In the genomic region with DNA sequence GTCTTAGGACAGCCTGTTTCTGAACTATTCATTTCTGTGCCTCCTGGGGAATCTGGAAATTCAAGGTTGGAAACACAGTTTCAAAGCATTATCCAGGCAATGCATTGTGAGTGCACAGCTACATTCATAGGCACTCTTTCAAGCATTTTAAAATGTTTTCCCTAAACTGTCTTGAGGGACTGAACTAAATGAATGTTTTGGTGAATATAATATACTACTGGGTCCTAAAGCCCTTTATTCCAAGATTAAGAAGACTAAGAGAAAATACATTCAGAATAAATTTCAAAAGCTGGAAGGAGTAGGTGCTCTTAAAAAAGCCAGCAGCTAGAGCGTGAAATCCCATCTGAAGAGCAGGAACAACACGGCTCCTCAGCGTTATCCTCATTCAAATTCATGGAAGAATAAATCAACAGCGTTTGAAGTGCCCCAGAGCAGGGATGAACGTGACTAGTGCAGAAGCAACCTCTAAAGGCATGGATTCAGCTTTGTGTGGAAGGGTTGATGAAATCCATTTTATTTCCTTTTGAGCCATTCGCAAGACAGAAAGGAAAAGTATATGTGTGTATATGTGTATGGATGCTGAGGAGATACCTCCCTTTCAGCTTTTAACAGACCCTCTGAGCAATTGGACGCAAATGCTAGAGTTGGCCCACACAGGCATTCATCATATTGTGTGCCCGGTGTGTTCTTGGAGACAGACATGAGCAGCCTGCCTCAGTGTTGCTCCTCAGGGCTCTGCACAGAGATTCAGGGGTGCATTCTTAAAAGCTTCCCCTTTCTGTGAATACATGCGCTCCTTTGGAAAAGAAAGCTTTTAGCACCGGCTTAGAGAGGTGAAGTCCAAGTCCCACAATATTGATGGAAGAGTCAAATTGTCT, we compare ENCODE assay signal across 18 mouse cellular contexts. TPM values are rescaled to one million over a fixed set of nuclear protein-coding genes. Genes with fewer than 3 reads are reported as not detected.
DNase-seq lines count a peak whose midpoint lies in the region; ATAC-seq and TF ChIP-seq lines count a peak whose summit lies in the region.
"Had no signal": no experiment of that assay in that cellular context is flagged by ENCODE, and none has a peak within 500 bp of the region (broad histone marks: within the 10 kb centered on the region; RNA-seq: fewer than 3 reads in every experiment).

No protein-coding gene starts in this region.

- no peaks in the 10 kb centered on the region for H3K36me3 ChIP-seq in forebrain, embryonic 10.5 days (replicated peaks)
- no peaks in the 10 kb centered on the region for H3K36me3 ChIP-seq in forebrain, postnatal 0 days (ENCODE audit: insufficient read depth)
- H3K36me3 ChIP-seq in midbrain, embryonic 15.5 days (replicated peaks): no peaks in the 10 kb centered on the region

- H3K27ac ChIP-seq in forebrain, embryonic 10.5 days: peak overlapping the region; percentile 58; the same call in 1 of the 2 replicates
- 0 out of 2 replicates have a peak overlapping the region, but pooled peaks have one; percentile 15 for H3K27ac ChIP-seq in forebrain, postnatal 0 days (ENCODE audit: low read depth, low read length)
- peak overlapping the region; percentile 70 for H3K27ac ChIP-seq in midbrain, embryonic 15.5 days

- TF ChIP-seq CTCF in forebrain, postnatal 0 days (IDR thresholded peaks at IDR 0.05; ENCODE audit: low read depth): no peak

- peaks cover 19% of the 10 kb centered on the region for H3K4me1 ChIP-seq in forebrain, embryonic 10.5 days
- H3K4me1 ChIP-seq in forebrain, postnatal 0 days (ENCODE audit: insufficient read depth): peaks cover 7% of the 10 kb centered on the region; the same call in 1 of the 2 replicates
- peaks cover 16% of the 10 kb centered on the region for H3K4me1 ChIP-seq in midbrain, embryonic 15.5 days

- 66% methylated on average over 10 of the region's 10 CpGs for WGBS in forebrain, embryonic 10.5 days
- 34% methylated on average over 10 of the region's 10 CpGs for WGBS in forebrain, postnatal 0 days
- WGBS in midbrain, embryonic 15.5 days: 16% methylated on average over 10 of the region's 10 CpGs

- ATAC-seq in forebrain, postnatal 0 days: peak; percentile 60
- ATAC-seq in midbrain, embryonic 15.5 days (replicated peaks): peak; percentile 93
- ATAC-seq: activated CD4-positive, CD25-positive, alpha-beta regulatory T cell, adult 4 months; CD4-positive, CD25-positive, alpha-beta regulatory T cell, adult 4 months had no signal

- no peak overlapping the region for H3K4me3 ChIP-seq in forebrain, embryonic 10.5 days
- no peak overlapping the region for H3K4me3 ChIP-seq in forebrain, postnatal 0 days (ENCODE audit: low read depth, low read length)
- H3K4me3 ChIP-seq in midbrain, embryonic 15.5 days: no peak overlapping the region

- H3K9me3 ChIP-seq in forebrain, embryonic 10.5 days: no peaks in the 10 kb centered on the region
- H3K9me3 ChIP-seq in forebrain, postnatal 0 days (ENCODE audit: low read length): no peaks in the 10 kb centered on the region
- no peaks in the 10 kb centered on the region for H3K9me3 ChIP-seq in midbrain, embryonic 15.5 days

- H3K9ac ChIP-seq in forebrain, postnatal 0 days: no peak overlapping the region
- H3K9ac ChIP-seq in midbrain, embryonic 15.5 days: no peak overlapping the region

- no peak overlapping the region; the same call in 1 of the 2 replicates for H3K4me2 ChIP-seq in forebrain, postnatal 0 days (ENCODE audit: low read depth)
- peak overlapping the region; percentile 3; the same call in 1 of the 2 replicates for H3K4me2 ChIP-seq in midbrain, embryonic 15.5 days

- no peaks in the 10 kb centered on the region for H3K27me3 ChIP-seq in forebrain, embryonic 10.5 days (ENCODE audit: poor library complexity, severe bottlenecking)
- no peaks in the 10 kb centered on the region for H3K27me3 ChIP-seq in forebrain, postnatal 0 days (ENCODE audit: insufficient read depth, low read length)
- no peaks in the 10 kb centered on the region for H3K27me3 ChIP-seq in midbrain, embryonic 15.5 days (replicated peaks)

- DNase-seq in layer of hippocampus, adult 18-20 months (ENCODE audit: low spot score in 2 of 2): peak; percentile 2 to 35
- no peak for DNase-seq in layer of hippocampus, adult 11-12 months (ENCODE audit: low spot score)
- no peak for DNase-seq in forebrain, embryonic 10.5 days (ENCODE audit: extremely low spot score, low spot score)
- DNase-seq in forebrain, postnatal 0 days: peak; percentile 35
- DNase-seq in lung, postnatal 10 days: no peak
- no peak for DNase-seq in spleen, postnatal 10 days (ENCODE audit: low spot score in 2 of 2)
- no peak for DNase-seq in thymus, postnatal 25 days
- DNase-seq: cerebellum, adult 8-10 months; heart, adult 11 months; kidney, adult 9 months; lung, adult 18-20 months had no signal

RNA-seq across cellular contexts. Expression of a gene that starts 30.2 kb away (rescaled TPM):
- total RNA-seq in layer of hippocampus, adult 18-20 months (2021): 10 to 100 TPM; 37.8 to 39.7 TPM
- 102 and 106 TPM in 2 replicates for polyA plus RNA-seq in forebrain, embryonic 10.5 days (2016; fragmentation: Nextera tagmentation; extraction: Ambion mirVana)
- total RNA-seq in forebrain, postnatal 0 days (2014; rRNA removed): 38.6 and 47.7 TPM in 2 replicates
- 59.2 and 83.1 TPM in 2 replicates for polyA plus RNA-seq in forebrain, postnatal 0 days (2015; fragmentation: Nextera tagmentation; extraction: Ambion mirVana)
- 47.1 and 50.4 TPM in 2 replicates for polyA plus RNA-seq in midbrain, embryonic 15.5 days (2015; fragmentation: Nextera tagmentation; extraction: Ambion mirVana)

RNA-seq across cellular contexts. Expression of a gene that starts 45.7 kb away (rescaled TPM):
- total RNA-seq in layer of hippocampus, adult 18-20 months (2021): under 1 TPM in 1 of 2 experiments, not detected in 1; 0.45 TPM
- 0.15 and 0.27 TPM in 2 replicates for polyA plus RNA-seq in forebrain, embryonic 10.5 days (2016; fragmentation: Nextera tagmentation; extraction: Ambion mirVana)
- total RNA-seq in forebrain, postnatal 0 days (2014; rRNA removed): not detected in 2 replicates
- polyA plus RNA-seq in forebrain, postnatal 0 days (2015; fragmentation: Nextera tagmentation; extraction: Ambion mirVana): 0.15 TPM in 1 of 2 replicates, not detected in the other
- 1.7 and 2.1 TPM in 2 replicates for polyA plus RNA-seq in midbrain, embryonic 15.5 days (2015; fragmentation: Nextera tagmentation; extraction: Ambion mirVana)
- total RNA-seq: hematopoietic stem cell, adult 5-6 weeks; layer of hippocampus, adult 8-10 months; megakaryocyte, adult 5-6 weeks had no signal
- polyA plus RNA-seq: activated CD4-positive, CD25-positive, alpha-beta regulatory T cell, adult 4 months; CD4-positive, CD25-positive, alpha-beta regulatory T cell, adult 4 months; urinary bladder, adult 2 months had no signal

Comparison
In these comparisons a context has a peak if more than half of its experiments do, and no peak if none do; other contexts are left out.
1. DNase-seq: peak in layer of hippocampus, adult 18-20 months (2 of 2) and forebrain, postnatal 0 days (single experiment); none in layer of hippocampus, adult 11-12 months (single experiment), forebrain, embryonic 10.5 days (single experiment), lung, postnatal 10 days (single experiment), spleen, postnatal 10 days (0 of 2) and thymus, postnatal 25 days (single experiment).
2. H3K27ac ChIP-seq: peak in every context shown above with its lines; median percentile 70 in midbrain, embryonic 15.5 days; 58 in forebrain, embryonic 10.5 days; 15 in forebrain, postnatal 0 days.